Mouse (Mus musculus) bone marrow macrophage, adult 2 months (primary cell): Measurements from ENCODE around the gene Hipk4. TPM values are rescaled to one million over a fixed set of nuclear protein-coding genes. Genes with fewer than 3 reads are reported as not detected.

Experiments
- H3K27ac ChIP-seq: 2 replicates; pipeline ENCODE4 v1.5.1; 2012; ENCODE audit warnings: low read depth, low read length; ENCODE audit not compliant: insufficient read depth
- H3K4me1 ChIP-seq: 2 replicates; pipeline ENCODE4 v1.6.1; 2012; ENCODE audit warnings: low read length; ENCODE audit not compliant: control insufficient read depth, insufficient read depth
- H3K4me3 ChIP-seq: 2 replicates; pipeline ENCODE4 v1.5.1; 2012; ENCODE audit warnings: mild to moderate bottlenecking, low read length, moderate library complexity; ENCODE audit not compliant: insufficient read depth
- CTCF ChIP-seq: IDR thresholded peaks from 2 replicates; pipeline ENCODE4 v1.5.1; 2012; ENCODE audit warnings: low read depth, mild to moderate bottlenecking, low read length, moderate library complexity
- POLR2A ChIP-seq: IDR thresholded peaks from 2 replicates; pipeline ENCODE4 v1.6.1; 2012; ENCODE audit warnings: mild to moderate bottlenecking, low read depth, low read length, borderline replicate concordance
- polyA plus RNA-seq: library from polyadenylated mRNA; stranded (reverse); fragments of >200 nt; gene quantifications from 2 replicates; pipeline ENCODE4 v1.2.4, GENCODE M21; 2012; ENCODE audit not compliant: missing spikeins, insufficient read depth, insufficient read length

Hipk4 gene
- polyA plus RNA-seq, 1 experiment = 0.43 TPM

DNA sequence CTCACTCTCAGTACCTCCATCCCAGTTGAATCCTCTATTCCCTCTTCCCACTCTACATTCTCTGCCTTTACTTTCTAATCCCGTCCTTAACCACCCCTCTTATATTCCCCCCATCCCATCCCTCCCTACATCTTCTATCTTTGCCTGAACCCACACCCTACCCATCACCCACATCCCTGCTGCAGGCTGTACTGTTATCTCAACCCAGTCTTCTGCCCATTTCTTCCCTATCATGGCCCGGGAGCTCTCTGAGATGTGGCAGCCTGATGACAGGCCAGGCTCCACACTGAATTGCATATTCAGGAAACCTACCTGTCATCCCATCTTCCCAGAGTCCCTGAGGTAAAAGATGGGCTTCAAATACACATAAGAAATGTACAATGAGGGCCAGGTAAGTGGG is 15.7 kb downstream of the Hipk4 start:
- Histone ChIP-seq H3K4me3 (no peak overlapping the region), H3K27ac (no peak overlapping the region), H3K4me1 (peaks cover 34% of the 10 kb centered on the region)
- TF ChIP-seq CTCF (no peak), POLR2A (no peak)

- no peak for TF ChIP-seq POLR2A
- TF ChIP-seq CTCF = no peak
- H3K4me1 ChIP-seq = peaks cover 47% of the 10 kb centered on the region
- H3K4me3 ChIP-seq = no peak overlapping the region
- no peak overlapping the region for H3K27ac ChIP-seq
Measured at GRCm38 (mm10) chr7:27540521-27540920, 17.5 kb downstream of the Hipk4 start.

DNA sequence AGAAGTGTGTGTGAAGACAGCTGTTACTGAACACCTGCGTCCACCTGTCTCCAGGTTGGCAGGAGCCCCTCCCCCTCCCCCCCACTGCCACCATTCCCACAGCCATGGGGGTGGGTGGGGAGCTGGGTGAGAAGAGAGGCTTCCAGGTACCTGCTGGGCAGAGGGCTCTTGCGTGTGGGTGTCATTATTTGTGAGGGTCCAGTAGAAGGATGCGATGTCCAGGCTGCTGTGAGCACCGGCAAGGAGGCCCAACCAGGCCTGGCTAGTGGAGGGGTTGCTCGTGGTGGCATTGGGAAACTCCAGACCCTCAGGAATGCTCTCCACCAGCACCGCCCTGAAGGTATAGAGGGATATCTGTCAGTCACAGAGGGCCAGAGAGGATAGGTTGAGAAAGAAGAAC is 17.9 kb downstream of the Hipk4 start:
- no peak overlapping the region for H3K27ac ChIP-seq
- H3K4me3 ChIP-seq = no peak overlapping the region

GRCm38 (mm10) chr7:27541431-27541830 is 18.4 kb downstream of the Hipk4 start:
- TF ChIP-seq CTCF = no peak
- no peak for TF ChIP-seq POLR2A
- Histone ChIP-seq H3K4me3 (no peak overlapping the region), H3K27ac (no peak overlapping the region), H3K4me1 (peaks cover 41% of the 10 kb centered on the region)

More for the DNA sequence above, 17.9 kb downstream of the Hipk4 start:
- H3K4me1 ChIP-seq = peaks cover 46% of the 10 kb centered on the region
- TF ChIP-seq POLR2A (no peak), CTCF (no peak)

DNA sequence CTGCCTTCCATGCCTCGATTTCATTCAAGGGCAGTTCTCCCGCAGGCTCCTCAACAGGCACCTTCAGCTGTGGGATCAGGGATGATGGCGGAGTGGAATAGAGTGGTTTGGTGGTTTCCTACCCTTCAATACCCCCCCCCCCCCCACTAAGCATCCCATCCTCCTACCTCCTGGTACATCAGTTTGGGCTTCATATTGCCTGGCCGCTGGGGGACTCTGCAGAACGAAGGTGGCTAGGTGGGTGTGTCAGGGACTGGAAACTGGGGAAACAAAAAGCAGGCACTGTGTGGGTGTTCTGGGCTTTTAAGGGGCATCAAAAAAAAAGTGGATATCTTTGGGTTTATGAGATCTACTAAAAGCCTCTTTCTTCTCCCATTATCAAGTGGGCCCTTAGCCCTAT is 18.9 kb downstream of the Hipk4 start:
- Histone ChIP-seq H3K4me3 (peak overlapping the region; percentile 58), H3K4me1 (peaks cover 38% of the 10 kb centered on the region), H3K27ac (no peak overlapping the region)
- no peak for TF ChIP-seq POLR2A
- no peak for TF ChIP-seq CTCF

- Histone ChIP-seq H3K4me1 (peaks cover 32% of the 10 kb centered on the region), H3K4me3 (peak overlapping the region; percentile 58), H3K27ac (peak overlapping the region; percentile 20)
- TF ChIP-seq POLR2A (no peak), CTCF (no peak)
Measured at GRCm38 (mm10) chr7:27542392-27543033, 19.4 kb downstream of the Hipk4 start.

GRCm38 (mm10) chr7:27543065-27543464 is 20.0 kb downstream of the Hipk4 start:
- Histone ChIP-seq H3K4me3 (peak overlapping the region; percentile 58), H3K27ac (peak overlapping the region; percentile 18), H3K4me1 (peaks cover 26% of the 10 kb centered on the region)
- TF ChIP-seq CTCF = no peak
- TF ChIP-seq POLR2A = no peak

GRCm38 (mm10) chr7:27543851-27544250 is 20.8 kb downstream of the Hipk4 start:
- no peak overlapping the region for H3K27ac ChIP-seq
- H3K4me3 ChIP-seq = no peak overlapping the region
- TF ChIP-seq POLR2A (no peak), CTCF (no peak)
- peaks cover 25% of the 10 kb centered on the region for H3K4me1 ChIP-seq

DNA sequence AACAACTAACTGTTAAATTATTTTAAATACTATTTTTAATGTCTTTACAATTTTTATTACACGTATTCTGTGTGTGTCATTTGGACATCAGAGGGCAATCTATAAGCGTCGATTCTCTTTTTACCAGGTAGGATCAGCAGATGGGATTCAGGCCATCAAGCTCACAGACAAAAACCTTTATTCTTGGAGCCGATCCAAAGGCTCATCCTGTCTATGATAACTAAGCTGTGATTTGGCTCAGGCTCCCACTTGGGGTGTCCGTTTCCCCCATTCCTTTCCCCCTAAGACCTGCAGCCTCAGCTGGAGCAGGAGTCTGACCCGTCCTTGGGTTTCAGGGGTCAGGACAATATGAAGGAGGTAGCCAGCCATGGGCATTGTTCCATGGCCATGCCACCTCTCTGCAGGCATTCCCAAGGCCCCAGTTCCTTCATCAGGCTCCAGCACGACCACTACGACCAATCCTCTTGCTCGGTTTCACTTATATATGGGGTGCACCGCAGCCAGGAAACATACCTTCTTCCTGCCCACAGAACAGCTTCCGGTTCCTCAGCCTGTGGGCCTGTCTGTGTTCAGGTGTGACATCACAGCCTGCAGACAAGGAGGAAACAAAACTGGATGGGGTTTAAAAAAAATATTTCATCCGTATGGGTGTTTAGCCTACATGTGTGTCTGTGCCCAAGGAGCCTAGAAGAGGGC is 21.8 kb downstream of the Hipk4 start:
- no peak overlapping the region for H3K27ac ChIP-seq
- peaks cover 25% of the 10 kb centered on the region for H3K4me1 ChIP-seq
- TF ChIP-seq POLR2A (no peak), CTCF (no peak)
- H3K4me3 ChIP-seq = no peak overlapping the region

- TF ChIP-seq POLR2A (no peak), CTCF (no peak)
- no peak overlapping the region for H3K4me3 ChIP-seq
- peaks cover 22% of the 10 kb centered on the region for H3K4me1 ChIP-seq
- no peak overlapping the region for H3K27ac ChIP-seq
Measured at GRCm38 (mm10) chr7:27549597-27549996, 26.5 kb downstream of the Hipk4 start.

GRCm38 (mm10) chr7:27552070-27552469 is 29.0 kb downstream of the Hipk4 start:
- TF ChIP-seq POLR2A (no peak), CTCF (no peak)
- peaks cover 25% of the 10 kb centered on the region for H3K4me1 ChIP-seq
- peak overlapping the region; percentile 68 for H3K27ac ChIP-seq
- H3K4me3 ChIP-seq = peak overlapping the region; percentile 90
